Mouse (Mus musculus) G1E-ER4 (cell line): Measurements from ENCODE around the gene Enkur. TPM values are rescaled to one million over a fixed set of nuclear protein-coding genes. Genes with fewer than 3 reads are reported as not detected.
A peak's percentile ranks its signal among the peaks of the same experiment; 100 is the strongest.

ENCODE experiments used
- GATA1 ChIP-seq: IDR thresholded peaks from one replicate; pipeline ENCODE4 v1.8.0; 2012; ENCODE audit warnings: low read length, inconsistent platforms
- polyA plus RNA-seq: library from polyadenylated mRNA; stranded (reverse); fragments of >175 nt; gene quantifications from 2 replicates; pipeline ENCODE4 v1.2.3, GENCODE M21; 2012

Gene Enkur
- polyA plus RNA-seq = not detected in 2 replicates

DNA sequence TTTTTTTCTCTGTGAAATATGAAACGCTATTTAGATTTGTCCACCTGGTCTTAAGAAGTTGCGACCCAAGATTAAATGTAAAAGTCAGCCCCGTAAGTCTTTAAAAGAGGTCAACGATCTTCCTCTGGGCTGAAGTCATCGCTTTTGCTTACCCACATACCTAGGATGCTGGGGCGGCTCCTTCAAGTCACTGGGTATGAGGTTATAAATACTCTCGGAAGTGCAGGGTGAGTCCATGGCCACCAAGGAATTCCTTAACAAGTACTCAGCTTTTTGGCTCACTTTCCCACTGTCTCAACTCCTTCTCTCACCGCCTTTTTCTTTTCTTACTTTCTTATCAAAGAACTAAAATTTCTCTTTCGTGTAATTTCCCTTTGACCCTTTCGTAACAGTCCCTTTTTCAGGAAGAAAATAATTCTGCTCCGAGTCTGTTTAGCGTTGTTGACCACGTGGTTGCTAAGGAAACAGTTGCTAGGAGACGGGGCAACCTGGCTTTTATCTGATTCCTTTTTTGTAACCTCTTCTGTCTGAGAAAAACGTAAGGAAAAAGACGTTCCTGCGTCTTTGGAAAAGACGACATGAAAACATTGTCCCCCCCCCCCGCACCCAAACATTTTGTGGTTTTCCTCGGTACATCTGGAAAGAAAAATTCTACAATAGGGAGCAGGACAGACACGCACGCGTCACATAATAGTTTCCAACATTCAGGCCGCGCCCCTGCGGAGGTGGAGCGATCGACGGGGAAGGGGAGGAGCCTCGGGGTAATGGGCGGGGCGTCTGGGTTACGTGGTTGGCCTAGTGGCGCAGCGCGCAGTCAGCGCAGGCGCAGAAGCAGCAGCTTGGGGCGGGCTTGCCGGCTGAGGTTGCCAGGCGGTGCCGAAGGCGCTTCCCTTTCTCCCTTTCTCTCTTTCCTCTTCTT, at the start of gene Enkur, which contains the start of gene Thnsl1:
Gene Enkur (minus strand): TSS at position 454 of the 919 bp plus-strand sequence.
Gene Thnsl1 (plus strand): TSS at position 813 of the 919 bp plus-strand sequence.
- TF ChIP-seq GATA1 = peak; percentile 58

DNA sequence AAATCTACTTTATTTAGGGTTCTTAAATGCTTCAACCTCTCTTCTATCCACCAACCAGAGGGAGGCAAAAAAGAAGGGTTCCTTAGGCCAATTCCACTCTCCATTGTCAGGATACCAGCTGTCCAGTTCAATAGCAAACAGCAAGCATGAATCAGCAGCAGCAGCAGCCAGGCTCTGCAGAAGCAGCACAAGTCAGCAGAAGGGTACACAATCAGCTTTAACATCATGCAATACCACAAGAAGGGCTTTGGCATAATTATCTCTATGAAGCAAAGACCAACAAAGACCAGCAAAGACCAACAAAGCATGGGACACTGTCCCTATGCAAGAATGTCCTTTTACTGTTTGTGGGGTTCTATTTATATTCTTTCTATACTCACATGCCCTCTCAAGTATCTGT, 49.1 kb upstream of the Enkur start:
- TF ChIP-seq GATA1 = no peak

DNA sequence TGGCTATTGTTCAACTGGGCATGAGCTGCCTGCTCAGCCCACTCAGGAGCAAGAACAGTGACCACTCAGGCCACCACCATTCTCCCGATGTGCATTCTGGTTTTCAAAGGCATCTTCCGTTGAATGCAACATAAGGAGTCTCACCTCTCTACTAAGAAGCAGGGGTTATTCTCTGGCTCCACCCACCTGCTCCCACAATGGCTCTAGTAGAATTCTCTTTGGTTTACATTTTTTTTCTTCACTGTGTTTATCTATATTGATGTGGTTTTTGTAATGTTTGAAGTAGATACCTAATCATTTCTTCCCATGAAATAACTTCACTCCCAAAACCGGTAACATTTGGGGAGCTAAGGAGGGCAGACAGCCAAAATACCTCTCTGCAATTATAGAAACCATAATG, 48.5 kb upstream of the Enkur start:
- TF ChIP-seq GATA1 = no peak

DNA sequence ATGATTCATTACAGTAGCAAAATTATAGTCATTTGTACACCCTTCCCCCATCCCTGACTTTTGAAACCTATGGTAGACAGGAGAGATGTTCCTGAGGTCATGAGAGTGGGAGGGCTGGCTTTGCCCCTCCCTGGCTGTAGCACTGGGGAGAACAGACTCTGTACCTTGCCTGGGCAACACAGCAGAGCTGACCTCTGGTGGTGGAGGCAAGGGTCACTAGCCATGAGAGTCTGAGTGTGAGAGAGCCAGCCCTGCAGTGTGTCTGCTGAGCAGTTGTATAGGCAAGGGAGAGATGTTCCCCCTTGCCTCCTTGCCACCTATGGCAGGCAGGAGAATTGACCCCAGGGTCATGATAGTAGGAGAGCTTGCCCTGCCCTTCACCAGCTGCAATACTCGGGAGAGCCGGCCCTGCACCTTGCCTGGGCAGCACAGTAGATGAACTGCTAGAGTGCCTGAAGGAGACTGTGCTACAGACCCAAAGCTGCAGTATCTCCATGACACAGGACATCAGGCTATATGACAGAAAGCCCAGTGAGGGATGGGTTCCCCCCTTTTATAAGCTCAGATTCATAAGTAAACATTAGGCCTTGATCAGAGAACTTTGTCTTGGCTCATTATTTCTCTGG, 40.4 kb upstream of the Enkur start:
- TF ChIP-seq GATA1 = no peak

DNA sequence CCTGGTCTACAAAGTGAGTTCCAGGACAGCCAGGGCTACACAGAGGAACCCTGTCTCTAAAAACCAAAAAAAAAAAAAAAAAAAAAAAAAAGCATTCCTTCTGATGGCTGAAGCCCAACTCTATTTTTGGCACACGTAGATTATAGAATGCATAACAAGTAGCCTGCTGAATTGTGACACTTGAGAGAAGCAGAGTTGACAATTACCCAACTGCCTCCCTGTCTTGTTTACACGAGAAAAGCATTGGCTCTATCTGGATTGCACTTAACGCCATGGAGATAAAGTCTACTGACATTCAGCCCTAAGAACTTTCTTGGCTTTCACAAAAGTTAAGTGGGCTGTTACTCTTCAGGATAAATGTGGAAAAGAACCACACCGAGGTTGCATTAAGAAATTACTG, 39.8 kb upstream of the Enkur start:
- no peak for TF ChIP-seq GATA1

DNA sequence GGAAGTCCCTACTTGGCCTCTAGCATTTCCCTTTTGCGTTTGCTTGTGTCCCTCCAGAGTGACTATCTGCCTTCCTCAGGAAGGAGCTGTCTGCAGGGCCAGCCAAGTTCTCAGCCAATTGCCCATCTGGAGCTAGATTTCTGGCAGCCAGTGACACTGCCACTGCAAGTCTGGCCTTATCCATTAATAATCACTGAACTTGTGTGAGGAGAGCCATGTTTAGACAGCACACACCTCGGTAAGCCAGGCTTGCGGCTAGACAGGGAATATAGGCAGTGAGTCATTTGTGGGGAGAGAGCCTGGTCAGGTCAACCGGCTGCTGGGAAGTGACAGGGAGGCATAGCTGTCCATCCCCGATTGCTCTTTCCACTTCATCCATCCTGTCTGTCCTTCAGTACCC, 31.7 kb upstream of the Enkur start:
- TF ChIP-seq GATA1 = no peak

DNA sequence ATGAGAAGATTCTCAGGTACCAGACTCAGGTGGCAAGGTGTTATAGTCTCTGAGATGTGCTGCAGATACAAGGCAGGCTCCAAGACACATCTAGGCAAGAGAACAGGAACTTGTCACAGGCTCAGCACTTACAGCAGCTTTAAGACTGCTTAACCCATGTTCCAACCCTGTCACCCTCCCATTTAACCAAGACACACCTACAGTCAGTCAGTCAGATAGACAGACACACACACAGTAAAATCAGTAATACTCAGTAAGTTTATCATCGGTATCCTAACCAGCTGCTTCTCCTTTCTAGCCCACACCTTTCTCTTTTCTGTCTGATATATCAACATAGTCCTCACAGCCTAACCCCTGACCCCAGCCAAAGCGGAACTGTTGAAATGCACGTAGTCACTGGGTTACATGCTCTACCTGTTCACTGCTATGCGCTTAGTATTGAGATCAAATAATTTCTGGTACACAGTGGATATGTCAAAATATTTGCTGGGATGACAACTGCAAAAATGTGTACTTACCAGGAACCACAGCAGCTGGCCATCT, 30.8 kb upstream of the Enkur start:
- no peak for TF ChIP-seq GATA1

DNA sequence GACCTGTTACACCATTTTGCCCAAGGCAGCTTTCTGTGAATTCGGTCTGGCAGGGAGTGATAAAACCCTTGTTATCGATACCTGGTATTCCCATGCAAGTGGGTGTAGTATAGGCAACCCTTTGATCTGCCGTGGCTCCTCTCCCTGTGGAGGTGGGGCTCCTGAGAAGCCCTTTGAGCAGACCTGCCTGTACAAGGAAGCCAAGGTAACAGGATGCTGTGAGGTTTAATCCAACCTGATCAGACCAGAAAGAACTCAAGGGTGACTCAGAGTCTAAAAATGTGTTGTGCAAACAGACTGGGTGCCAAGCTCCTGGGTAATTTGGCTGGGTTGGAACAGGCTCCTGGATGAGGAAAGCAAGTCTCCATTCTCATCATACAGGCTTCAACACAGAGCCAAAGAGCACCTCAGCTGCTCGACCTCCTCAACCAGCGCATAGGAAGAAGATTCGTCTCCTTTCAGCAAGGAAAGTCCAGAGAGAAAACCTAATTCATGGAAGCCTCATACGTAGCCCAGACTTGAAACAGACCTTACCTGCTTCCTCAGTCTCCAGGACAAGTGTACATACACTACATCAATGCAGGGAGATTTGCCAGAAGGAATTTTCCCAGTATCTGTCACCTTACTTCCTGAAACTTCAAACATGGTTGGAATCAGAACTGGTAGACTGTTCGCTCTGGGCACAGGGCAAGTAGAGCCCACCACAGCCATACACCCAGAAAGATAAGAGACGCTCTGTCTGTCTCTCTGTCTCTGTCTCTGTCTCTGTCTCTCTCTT, 29.9 kb upstream of the Enkur start:
- TF ChIP-seq GATA1 = no peak

DNA sequence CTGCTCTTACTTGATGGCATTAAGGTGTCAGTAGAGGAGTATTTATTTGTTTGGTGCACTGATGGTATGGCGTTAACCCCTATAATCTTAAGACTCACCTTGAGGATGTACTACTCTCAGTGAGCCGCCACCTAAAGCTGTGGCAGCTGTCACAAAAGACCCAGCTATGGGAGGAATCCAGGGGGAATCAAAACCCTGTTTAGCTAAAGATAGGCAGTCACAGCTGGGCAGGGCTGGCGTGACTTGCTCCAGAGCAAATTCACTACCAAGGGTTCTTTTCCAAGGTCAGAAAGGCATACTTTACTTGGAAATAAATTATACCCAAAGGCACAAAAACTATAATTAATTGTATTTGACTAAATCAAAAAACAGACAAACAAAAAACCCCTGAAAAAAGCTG, 26.0 kb upstream of the Enkur start:
- no peak for TF ChIP-seq GATA1

DNA sequence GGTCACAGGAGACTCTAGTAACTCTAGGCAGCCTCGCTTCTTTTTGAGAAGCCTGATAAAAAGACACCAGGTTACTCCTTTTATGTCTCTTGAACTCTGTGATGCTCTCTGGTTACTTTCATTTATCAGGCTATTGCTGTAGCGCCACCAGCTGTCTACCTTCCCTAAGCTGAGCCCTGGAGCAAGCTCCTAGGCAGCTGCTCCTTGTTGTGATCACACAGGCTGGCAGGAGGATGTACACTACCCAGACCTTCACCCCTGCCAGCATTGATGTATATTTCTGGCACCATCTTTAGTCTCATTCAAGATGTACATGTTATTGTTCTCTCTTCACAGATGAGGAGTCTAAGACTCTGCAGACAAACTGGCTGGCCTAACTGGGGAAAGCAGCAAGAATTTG, 25.1 kb upstream of the Enkur start:
- TF ChIP-seq GATA1 = no peak

DNA sequence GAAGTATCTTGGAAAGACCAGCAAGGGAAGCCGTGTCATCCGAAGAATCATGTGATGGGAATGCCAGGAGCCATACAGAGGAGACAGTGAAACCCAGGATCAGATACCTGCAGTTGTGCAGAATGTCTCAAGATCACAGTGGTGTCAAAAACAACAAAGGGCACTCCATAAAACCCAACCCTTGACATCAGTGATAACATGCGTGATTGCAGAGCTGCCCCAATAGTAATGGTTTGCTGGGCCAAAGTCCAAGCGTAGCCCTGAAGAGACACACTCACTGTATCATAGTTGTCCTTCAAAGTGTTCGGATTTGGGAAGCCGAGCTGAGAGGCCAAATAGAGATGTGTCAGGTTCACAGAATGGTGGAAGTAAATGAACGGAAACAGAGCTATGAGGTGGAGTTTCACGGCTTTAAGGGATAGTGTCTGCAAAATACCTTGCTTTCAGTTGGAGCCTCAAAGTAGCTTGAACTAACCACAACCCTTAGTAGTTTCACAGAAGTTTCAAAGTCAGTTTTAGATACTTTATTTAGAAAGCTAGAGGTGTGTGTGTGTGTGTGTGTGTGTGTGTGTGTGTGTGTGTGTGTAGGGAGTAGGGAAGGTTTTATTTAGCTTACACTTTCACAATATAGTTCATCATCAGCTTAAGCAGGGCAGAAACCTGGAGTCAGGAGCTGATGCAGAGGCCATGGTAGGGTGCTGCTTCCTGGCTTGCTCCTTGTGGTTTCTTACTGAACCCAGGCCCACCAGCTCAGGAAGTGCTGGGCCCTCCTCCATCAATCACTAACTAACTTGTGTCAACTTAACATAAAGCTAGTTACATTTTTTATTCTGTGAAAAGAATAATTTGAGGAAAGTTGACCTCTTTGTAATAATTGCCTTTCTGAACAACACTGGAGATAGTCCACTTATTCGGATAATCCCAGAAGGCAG, 17.6 kb upstream of the Enkur start:
- TF ChIP-seq GATA1 = no peak

DNA sequence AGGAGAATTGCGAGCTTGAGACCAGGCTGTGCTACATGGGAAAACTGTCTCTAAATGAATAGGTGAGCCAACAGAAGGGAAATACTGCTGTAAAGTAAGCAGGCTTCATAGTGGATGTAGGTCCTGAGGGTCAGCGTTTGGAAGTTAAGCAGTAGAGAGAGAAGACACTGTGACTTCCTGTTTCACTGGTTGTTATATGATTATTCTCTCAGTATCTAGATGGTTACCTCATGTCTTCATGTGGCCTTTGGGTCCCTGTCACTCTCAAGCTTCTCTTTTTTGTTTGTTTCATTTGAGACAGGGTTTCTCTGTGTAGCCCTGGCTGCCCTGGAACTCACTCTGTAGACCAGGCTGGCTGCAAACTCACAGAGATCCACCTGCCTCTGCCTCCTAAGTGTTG, 10.1 kb upstream of the Enkur start:
- no peak for TF ChIP-seq GATA1

DNA sequence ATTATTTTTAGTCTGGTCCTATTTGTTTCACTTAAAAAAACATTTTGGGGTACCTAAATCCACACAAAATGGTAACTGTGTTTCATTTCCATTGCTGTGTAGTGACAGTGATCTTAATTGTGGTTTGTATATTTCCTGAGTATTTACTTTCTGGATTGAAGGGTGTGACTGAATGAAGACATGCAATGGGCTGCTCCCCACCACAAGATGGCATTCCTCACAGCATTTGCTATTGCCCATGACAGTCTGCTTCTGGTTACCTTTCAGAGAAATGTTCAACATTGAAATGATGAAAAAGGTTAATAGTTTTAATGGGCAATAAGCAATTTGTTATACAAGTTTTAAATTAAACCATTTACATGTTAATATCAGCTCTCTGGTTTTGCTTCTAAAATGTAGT, 9.2 kb upstream of the Enkur start:
- no peak for TF ChIP-seq GATA1

DNA sequence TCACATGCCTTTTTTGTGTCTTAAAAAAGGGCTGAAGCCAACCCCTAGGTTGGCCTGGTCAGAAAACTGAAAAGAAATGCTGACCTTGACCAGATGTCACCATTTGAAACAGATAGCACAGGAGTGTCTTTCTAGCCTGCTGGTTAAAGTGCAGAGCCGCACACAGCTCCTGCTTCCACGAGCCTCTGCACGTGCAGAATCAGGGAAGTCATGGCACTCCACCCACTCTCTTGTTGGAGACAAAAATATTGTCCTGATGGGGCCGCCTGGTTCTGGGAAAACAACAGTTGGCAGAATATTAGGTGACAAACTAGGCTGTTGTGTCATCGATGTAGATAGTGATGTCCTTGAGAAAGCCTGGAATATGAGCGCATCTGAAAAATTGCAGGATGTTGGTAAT, 6.2 kb upstream of the Enkur start:
- TF ChIP-seq GATA1 = no peak

DNA sequence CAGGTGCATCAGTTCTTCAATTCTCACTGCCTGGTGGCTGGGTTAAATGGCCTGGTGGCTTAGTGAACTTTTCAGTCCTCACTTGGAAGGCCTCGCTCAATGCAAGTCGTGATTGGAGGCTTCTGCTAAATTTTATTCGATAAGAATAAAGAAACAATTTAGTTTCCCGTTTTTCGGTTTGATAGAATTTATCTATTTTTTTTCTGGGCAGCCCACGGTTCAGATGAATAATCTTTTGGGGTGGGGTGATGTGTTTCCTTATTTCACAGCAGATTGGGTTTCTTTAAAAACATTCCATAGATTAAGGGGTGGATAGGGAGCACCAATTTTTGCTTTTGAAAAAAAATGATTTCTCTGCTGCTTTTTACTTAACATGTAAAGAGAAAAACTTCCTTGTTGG, 1.1 kb upstream of the Enkur start:
- no peak for TF ChIP-seq GATA1
